Mouse (Mus musculus) small intestine, adult 2 months (tissue): ENCODE data around the gene Tmprss4.

Source experiments
- CTCF ChIP-seq: fragments of 200-500 bp; IDR thresholded peaks from 2 replicates; pipeline ENCODE4 v1.5.1; 2012; ENCODE audit warnings: low read depth, mild to moderate bottlenecking, control low read depth, inconsistent platforms, low read length, moderate library complexity, mixed read lengths; ENCODE audit not compliant: insufficient replicate concordance, insufficient read length; ENCODE audit errors: extremely low read depth
- POLR2A ChIP-seq: fragments of 200-500 bp; IDR thresholded peaks from 2 replicates; pipeline ENCODE4 v1.6.1; 2012; ENCODE audit warnings: low read depth, mild to moderate bottlenecking, control low read depth, inconsistent platforms, low read length, moderate library complexity

GRCm38 (mm10) chr9:45250306-45250705 lies 46.4 kb upstream of the Tmprss4 start:
- TF ChIP-seq POLR2A (no peak), CTCF (no peak)
